Mouse (Mus musculus): ENCODE results near the gene Atp2a2.

Atp2a2 gene

GRCm38 (mm10) chr5:122519043-122519660, 17.1 kb upstream of the Atp2a2 start:
- no peak for DNase-seq

- DNase-seq: no peak
Measured at GRCm38 (mm10) chr5:122518247-122518646, 16.2 kb upstream of the Atp2a2 start.

GRCm38 (mm10) chr5:122516901-122517300, 14.9 kb upstream of the Atp2a2 start:
- DNase-seq: no peak

GRCm38 (mm10) chr5:122516029-122516730, 14.2 kb upstream of the Atp2a2 start:
- no peak for DNase-seq

GRCm38 (mm10) chr5:122514127-122514521, 12.1 kb upstream of the Atp2a2 start:
- DNase-seq: no peak

GRCm38 (mm10) chr5:122513421-122514126, 11.5 kb upstream of the Atp2a2 start:
- no peak for DNase-seq

- DNase-seq: peak; percentile 47
Measured at GRCm38 (mm10) chr5:122512011-122512410, 10.0 kb upstream of the Atp2a2 start.

- no peak for DNase-seq
Measured at GRCm38 (mm10) chr5:122511405-122511804, 9.4 kb upstream of the Atp2a2 start.

- DNase-seq: no peak
Measured at GRCm38 (mm10) chr5:122510651-122511157, 8.7 kb upstream of the Atp2a2 start.

GRCm38 (mm10) chr5:122509608-122510007, 7.6 kb upstream of the Atp2a2 start:
- no peak for DNase-seq

- no peak for DNase-seq
Measured at GRCm38 (mm10) chr5:122508861-122509306, 6.9 kb upstream of the Atp2a2 start.

GRCm38 (mm10) chr5:122507396-122507795, 5.4 kb upstream of the Atp2a2 start:
- DNase-seq: no peak

- DNase-seq: no peak
Measured at GRCm38 (mm10) chr5:122506462-122506861, 4.4 kb upstream of the Atp2a2 start.

- no peak for DNase-seq
Measured at GRCm38 (mm10) chr5:122505554-122505953, 3.5 kb upstream of the Atp2a2 start.

GRCm38 (mm10) chr5:122503760-122504119, 1.7 kb upstream of the Atp2a2 start:
- DNase-seq: no peak

- no peak for DNase-seq
Measured at GRCm38 (mm10) chr5:122503015-122503759, 1.2 kb upstream of the Atp2a2 start.

GRCm38 (mm10) chr5:122501101-122502076, 636 bp downstream of the Atp2a2 start:
- DNase-seq: peak; percentile 52

GRCm38 (mm10) chr5:122500563-122500962, 1.5 kb downstream of the Atp2a2 start:
- DNase-seq: no peak

GRCm38 (mm10) chr5:122500141-122500540, 1.9 kb downstream of the Atp2a2 start:
- no peak for DNase-seq

GRCm38 (mm10) chr5:122498046-122498445, 4.0 kb downstream of the Atp2a2 start:
- DNase-seq: peak; percentile 54

- DNase-seq: no peak
Measured at GRCm38 (mm10) chr5:122496990-122497389, 5.0 kb downstream of the Atp2a2 start.

GRCm38 (mm10) chr5:122494449-122494848, 7.6 kb downstream of the Atp2a2 start:
- DNase-seq: no peak

Data from kidney, adult 11 months (tissue).